Mouse (Mus musculus) liver, postnatal 0 days (tissue): ENCODE measurements around the gene Rtl8b. TPM values are rescaled to one million over a fixed set of nuclear protein-coding genes. Genes with fewer than 3 reads are reported as not detected.

Source experiments
- ATAC-seq: fragments of 200-750 bp; cut with Nextera tagmentation; 2 replicates; pipeline ENCODE4 v1.8.0; 2017; ENCODE audit warnings: mild to moderate bottlenecking, moderate library complexity
- DNase-seq: peaks from one replicate; pipeline ENCODE4 v3.0.0-alpha.2; 2016
- H3K27ac ChIP-seq: fragments of 300-500 bp; sonication (generic); 2 replicates; pipeline ENCODE4 v1.5.1; 2014; ENCODE audit warnings: antibody characterized with exemption, moderate library complexity, mild to moderate bottlenecking, low read depth
- H3K27me3 ChIP-seq: fragments of 300-500 bp; sonication (generic); 2 replicates; pipeline ENCODE4 v1.6.1; 2014; ENCODE audit warnings: low read length, control low read depth, mixed read lengths; ENCODE audit not compliant: insufficient read depth
- H3K36me3 ChIP-seq: fragments of 300-500 bp; sonication (generic); replicated peaks from 2 replicates; pipeline ENCODE4 v1.6.1; 2014; ENCODE audit warnings: mild to moderate bottlenecking, control low read depth, low read length, moderate library complexity, mixed read lengths; ENCODE audit not compliant: insufficient read depth
- H3K4me1 ChIP-seq: fragments of 300-500 bp; sonication (generic); 2 replicates; pipeline ENCODE4 v1.6.1; 2014; ENCODE audit warnings: antibody characterized with exemption, mild to moderate bottlenecking, control low read depth; ENCODE audit not compliant: insufficient read depth
- H3K4me2 ChIP-seq: fragments of 300-500 bp; sonication (generic); 2 replicates; pipeline ENCODE4 v1.6.1; 2014; ENCODE audit warnings: low read depth, mild to moderate bottlenecking, low read length, moderate library complexity, mixed read lengths
- H3K4me3 ChIP-seq: fragments of 300-500 bp; sonication (generic); 2 replicates; pipeline ENCODE4 v1.5.1; 2014; ENCODE audit warnings: low read depth, low read length
- H3K9ac ChIP-seq: fragments of 300-500 bp; sonication (generic); replicated peaks from 2 replicates; pipeline ENCODE4 v1.6.1; 2014; ENCODE audit warnings: mild to moderate bottlenecking, moderate library complexity
- H3K9me3 ChIP-seq: fragments of 300-500 bp; sonication (generic); 2 replicates; pipeline ENCODE4 v1.6.1; 2016; ENCODE audit warnings: mild to moderate bottlenecking, control low read depth, low read length, mixed read lengths
- CTCF ChIP-seq: sonication (generic); IDR thresholded peaks from 2 replicates; pipeline ENCODE4 v1.5.1; 2016; ENCODE audit warnings: antibody characterized with exemption, low read depth
- EP300 ChIP-seq: IDR thresholded peaks from 2 replicates; pipeline ENCODE4 v1.6.1; 2016; ENCODE audit warnings: antibody characterized with exemption, low read depth, mild to moderate bottlenecking
- WGBS: fragments of 180-500 bp; shearing (Covaris S2); extraction: QIAGEN DNeasy Blood & Tissue Kit; methylation state at CpG from one replicate; pipeline ENCODE4 v1.1.7; 2014; ENCODE audit not compliant: insufficient replicate concordance; 5-methylcytosine and 5-hydroxymethylcytosine counted together
- polyA plus RNA-seq: library from polyadenylated mRNA; unstranded; fragments of >200 nt; fragmentation: Nextera tagmentation; extraction: Ambion mirVana; gene quantifications from 2 replicates; pipeline ENCODE4 v1.2.1, GENCODE M21; 2015

Rtl8b gene
- 9.3 and 10.2 TPM in 2 replicates for polyA plus RNA-seq

- TF ChIP-seq EP300 (no peak), CTCF (no peak)
- Histone ChIP-seq H3K27me3 (no peaks in the 10 kb centered on the region), H3K9me3 (no peaks in the 10 kb centered on the region), H3K4me3 (no peak within 1 kb of the TSS), H3K27ac (no peak within 1 kb of the TSS), H3K36me3 (no peaks in the 10 kb centered on the region), H3K4me2 (peak within 1 kb of the TSS; percentile 16; the same call in 1 of the 2 replicates), H3K4me1 (no peaks in the 10 kb centered on the region), H3K9ac (no peak within 1 kb of the TSS)
- WGBS, result 18% methylated on average over 11 of the region's 15 CpGs
- ATAC-seq, result peak; percentile 91
- DNase-seq, result peak; percentile 71
These were observed at the start of gene Rtl8b for GRCm38 (mm10) chrX:53670294-53670693. Gene Rtl8b (minus strand): TSS chrX:53670408.

DNA sequence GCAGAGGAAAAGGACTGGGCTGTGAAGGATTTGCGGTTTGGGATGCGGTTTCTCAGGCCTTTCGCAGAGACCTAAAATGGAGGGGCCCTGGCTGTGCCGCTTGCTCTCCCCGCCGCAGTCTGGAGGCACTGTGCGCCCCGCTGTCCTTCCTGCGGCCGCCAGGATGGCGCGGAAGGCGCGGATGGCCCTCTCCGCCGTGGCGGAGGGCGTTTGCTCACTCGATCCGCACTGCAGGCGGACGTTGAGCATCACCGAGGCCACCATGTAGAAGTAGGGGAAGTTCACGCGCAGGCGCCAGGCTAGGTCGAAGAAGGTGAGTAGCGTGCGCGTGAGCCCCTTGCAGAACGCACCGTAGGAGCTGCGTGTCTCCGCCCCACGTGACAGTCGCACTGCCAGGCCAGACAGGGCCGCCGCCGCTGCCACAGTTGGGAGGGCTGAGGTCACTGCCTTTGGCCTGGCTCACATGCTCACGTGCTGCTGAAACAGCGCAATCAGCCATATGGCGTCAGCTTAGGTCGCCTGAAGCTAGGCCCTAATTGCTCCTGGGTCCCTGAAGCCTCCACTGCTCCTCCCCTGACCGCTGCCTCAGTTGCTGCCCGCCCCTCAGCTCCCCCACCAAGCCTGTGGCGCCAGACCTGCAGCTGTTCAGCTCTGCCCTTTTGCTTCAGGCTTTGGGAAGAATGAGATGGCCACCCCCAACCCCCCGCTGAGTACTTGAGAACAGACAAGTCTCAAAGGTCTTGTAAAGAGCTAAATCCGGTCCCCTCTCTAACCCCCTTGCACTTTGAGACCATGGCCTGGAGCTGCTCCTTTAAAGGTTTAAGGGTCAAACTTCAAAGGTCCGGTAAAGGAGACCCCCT is 46.3 kb upstream of the Rtl8b start:
- H3K9ac ChIP-seq, result no peak overlapping the region
- H3K27me3 ChIP-seq, result no peaks in the 10 kb centered on the region; the same call in 1 of the 2 replicates
- TF ChIP-seq CTCF, result no peak
- no peak for TF ChIP-seq EP300
- no peak overlapping the region for H3K27ac ChIP-seq
- H3K4me2 ChIP-seq, result peak overlapping the region; percentile 49
- no peaks in the 10 kb centered on the region for H3K4me1 ChIP-seq
- no peaks in the 10 kb centered on the region for H3K9me3 ChIP-seq
- WGBS, result 30% methylated on average over 37 of the region's 49 CpGs
- DNase-seq, result peak; percentile 36
- H3K4me3 ChIP-seq, result no peak overlapping the region; the same call in 1 of the 2 replicates
- peak; percentile 64 for ATAC-seq
- H3K36me3 ChIP-seq, result no peaks in the 10 kb centered on the region

GRCm38 (mm10) chrX:53715942-53716322 is 45.7 kb upstream of the Rtl8b start:
- Histone ChIP-seq H3K27me3 (no peaks in the 10 kb centered on the region; the same call in 1 of the 2 replicates), H3K36me3 (no peaks in the 10 kb centered on the region), H3K4me2 (peak overlapping the region; percentile 49; the same call in 1 of the 2 replicates), H3K4me3 (no peak overlapping the region), H3K4me1 (no peaks in the 10 kb centered on the region), H3K27ac (no peak overlapping the region), H3K9ac (no peak overlapping the region), H3K9me3 (no peaks in the 10 kb centered on the region)
- no peak for DNase-seq
- WGBS, result 63% methylated on average over 2 of the region's 2 CpGs
- no peak for ATAC-seq
- TF ChIP-seq CTCF (no peak), EP300 (no peak)

- H3K9ac ChIP-seq, result no peak overlapping the region
- H3K9me3 ChIP-seq, result no peaks in the 10 kb centered on the region
- H3K4me1 ChIP-seq, result no peaks in the 10 kb centered on the region
- H3K36me3 ChIP-seq, result no peaks in the 10 kb centered on the region
- H3K4me2 ChIP-seq, result no peak overlapping the region
- no peak for TF ChIP-seq EP300
- DNase-seq (no peak), ATAC-seq (no peak)
- no peak overlapping the region for H3K4me3 ChIP-seq
- H3K27me3 ChIP-seq, result no peaks in the 10 kb centered on the region
- 59% methylated on average over 3 of the region's 3 CpGs for WGBS
- no peak overlapping the region for H3K27ac ChIP-seq
These were observed 32.5 kb upstream of the Rtl8b start for GRCm38 (mm10) chrX:53702673-53703072.

- H3K27me3 ChIP-seq, result no peaks in the 10 kb centered on the region
- no peak for TF ChIP-seq EP300
- no peak for TF ChIP-seq CTCF
- no peak overlapping the region for H3K9ac ChIP-seq
- ATAC-seq (no peak), DNase-seq (no peak)
- no peaks in the 10 kb centered on the region for H3K36me3 ChIP-seq
- H3K4me3 ChIP-seq, result no peak overlapping the region
- no peaks in the 10 kb centered on the region for H3K4me1 ChIP-seq
- H3K4me2 ChIP-seq, result no peak overlapping the region
- H3K9me3 ChIP-seq, result no peaks in the 10 kb centered on the region
- no peak overlapping the region for H3K27ac ChIP-seq
- 86% methylated on average over 2 of the region's 2 CpGs for WGBS
These were observed 29.0 kb upstream of the Rtl8b start for GRCm38 (mm10) chrX:53699225-53699624.

DNA sequence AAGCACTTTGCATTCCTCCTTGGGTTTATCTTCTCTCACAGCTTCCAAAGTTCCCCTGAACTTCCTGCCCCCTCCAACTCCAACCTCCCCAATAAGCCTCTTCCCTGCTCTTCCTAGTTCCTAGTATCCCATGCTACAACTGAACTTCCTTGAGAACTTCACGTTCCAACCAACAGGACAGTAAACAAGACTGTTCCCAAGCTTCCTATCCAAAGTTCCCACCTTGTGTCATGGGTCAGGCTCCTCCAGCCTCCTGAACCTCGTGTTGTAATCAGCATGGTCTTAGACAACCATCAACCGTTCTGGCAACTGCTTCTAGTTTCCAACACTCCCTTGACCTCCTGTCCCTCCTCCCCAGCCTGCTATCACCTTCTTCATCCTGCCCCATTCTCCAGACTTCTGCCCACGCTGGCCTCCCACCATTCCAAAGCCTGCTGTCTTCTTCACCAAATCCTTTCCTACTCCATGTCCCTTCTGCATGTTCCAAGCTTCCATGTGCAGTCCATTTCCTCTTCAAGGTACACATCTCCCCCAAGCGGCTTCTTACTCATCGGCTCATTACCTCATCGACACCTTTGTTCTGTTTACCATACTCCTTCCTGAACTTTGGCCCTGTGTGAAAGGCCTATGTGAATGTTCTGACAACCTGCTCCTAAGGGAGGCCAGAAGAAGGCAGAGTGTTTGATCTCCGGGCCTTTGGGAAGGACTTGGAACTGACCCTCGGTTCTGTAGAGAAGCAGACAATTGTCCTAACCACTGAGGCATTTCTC is 24.0 kb upstream of the Rtl8b start:
- DNase-seq, result no peak
- no peak for TF ChIP-seq CTCF
- TF ChIP-seq EP300, result no peak
- 65% methylated on average over 9 of the region's 9 CpGs for WGBS
- Histone ChIP-seq H3K27ac (no peak overlapping the region), H3K4me1 (no peaks in the 10 kb centered on the region), H3K9me3 (no peaks in the 10 kb centered on the region), H3K36me3 (no peaks in the 10 kb centered on the region), H3K27me3 (peaks cover 7% of the 10 kb centered on the region; the same call in 1 of the 2 replicates), H3K4me2 (no peak overlapping the region), H3K9ac (no peak overlapping the region), H3K4me3 (no peak overlapping the region)
- peak; percentile 57 for ATAC-seq
